Mouse (Mus musculus): ENCODE results near the gene Mark3. TPM values are rescaled to one million over a fixed set of nuclear protein-coding genes. Genes with fewer than 3 reads are reported as not detected.

Mark3 gene
- total and polyA plus RNA-seq, 3 experiments, result 43.9 to 71.6 TPM; not detected in 1

- TF ChIP-seq POLR2AphosphoS2 (IDR thresholded peaks at IDR 0.05; ENCODE audit: low read length) (peak; percentile 58; the same call in 1 of the 2 replicates), POLR2A (IDR thresholded peaks at IDR 0.05; ENCODE audit: control insufficient read depth in 1 of 2, insufficient read depth in 1 of 2, low read depth in 1 of 2, low read length in 2 of 2, poor library complexity in 1 of 2) (peak; percentile 84 to 97), ZKSCAN1 (IDR thresholded peaks at IDR 0.05; ENCODE audit: low read depth, low read length) (no peak), ZC3H11A (IDR thresholded peaks at IDR 0.05; ENCODE audit: low read depth, low read length) (no peak), MEF2A (IDR thresholded peaks at IDR 0.05; ENCODE audit: extremely low read depth, insufficient replicate concordance, low read depth, low read length, poor library complexity, severe bottlenecking) (0 out of 2 replicates have a peak, but pooled peaks have one; percentile 17)
These were observed 36.5 kb upstream of the Mark3 start, which contains the start of gene Eif5 (continued) for GRCm38 (mm10) chr12:111537796-111538291.

- H3K27me3 ChIP-seq (ENCODE audit: control insufficient read depth in 1 of 2, insufficient read depth in 2 of 2, low read length in 2 of 2), result no peaks in the 10 kb centered on the region
- peaks cover 39 to 56% of the 10 kb centered on the region in 2 experiments for H3K36me3 ChIP-seq (ENCODE audit: control insufficient read depth in 1 of 2, insufficient read depth in 2 of 2, low read length in 2 of 2)
- no peaks in the 10 kb centered on the region for H3K9me3 ChIP-seq (replicated peaks; ENCODE audit: insufficient read depth, low read length)
- H3K4me3 ChIP-seq (ENCODE audit: control insufficient read depth in 1 of 2, insufficient read depth in 1 of 2, low read depth in 2 of 2, low read length in 2 of 2), result peak overlapping the region; percentile 71 to 90
- peak; percentile 64 for DNase-seq (ENCODE audit: low read depth, low spot score)
- H3K27ac ChIP-seq (ENCODE audit: control insufficient read depth, low read depth, low read length), result peak overlapping the region; percentile 81
- peaks cover 34 to 38% of the 10 kb centered on the region in 2 experiments for H3K4me1 ChIP-seq (ENCODE audit: control insufficient read depth in 1 of 2, insufficient read depth in 2 of 2, low read length in 2 of 2)
- H3K79me2 ChIP-seq (ENCODE audit: control insufficient read depth, insufficient read depth, low read length, poor library complexity), result peaks cover 33% of the 10 kb centered on the region
- peak overlapping the region; percentile 99 for H3K9ac ChIP-seq (ENCODE audit: control insufficient read depth, low read depth, low read length, poor library complexity, severe bottlenecking)
- no peak for TF ChIP-seq SMC3 (IDR thresholded peaks at IDR 0.05; ENCODE audit: low read depth, low read length)
- TF ChIP-seq RCOR1 (IDR thresholded peaks at IDR 0.05; ENCODE audit: low read depth, low read length), result no peak
- TF ChIP-seq MAFK (IDR thresholded peaks at IDR 0.05; ENCODE audit: borderline replicate concordance, low read depth, low read length), result no peak
- TF ChIP-seq NELFE (IDR thresholded peaks at IDR 0.05; ENCODE audit: low read depth, low read length), result no peak
- no peak for TF ChIP-seq GATA1 (IDR thresholded peaks at IDR 0.05; ENCODE audit: low read depth, low read length)
- TF ChIP-seq ELF1 (IDR thresholded peaks at IDR 0.05; ENCODE audit: low read depth, low read length), result no peak
- no peak for TF ChIP-seq GABPA (IDR thresholded peaks at IDR 0.05; ENCODE audit: low read depth, low read length)
- no peak for TF ChIP-seq JUND (IDR thresholded peaks at IDR 0.05; ENCODE audit: low read depth, low read length)
- no peak; the same call in 1 of the 2 replicates for TF ChIP-seq POLR2AphosphoS2 (IDR thresholded peaks at IDR 0.05; ENCODE audit: low read length)
- TF ChIP-seq RAD21 (IDR thresholded peaks at IDR 0.05; ENCODE audit: low read depth, low read length), result no peak
- TF ChIP-seq HCFC1 (IDR thresholded peaks at IDR 0.05; ENCODE audit: low read depth, low read length), result no peak
- TF ChIP-seq ZC3H11A (IDR thresholded peaks at IDR 0.05; ENCODE audit: low read depth, low read length), result no peak
- no peak; the same call in 1 of the 2 replicates for TF ChIP-seq KAT2A (conservative IDR thresholded peaks at IDR 0.05; ENCODE audit: low read depth, low read length)
- TF ChIP-seq TAL1 (IDR thresholded peaks at IDR 0.05; ENCODE audit: low read length), result no peak
- peak; percentile 35; the same call in 1 of the 2 replicates for TF ChIP-seq NRF1 (IDR thresholded peaks at IDR 0.05; ENCODE audit: insufficient read depth, low read depth, low read length, poor library complexity, severe bottlenecking)
- no peak for TF ChIP-seq CHD2 (IDR thresholded peaks at IDR 0.05; ENCODE audit: low read length)
- TF ChIP-seq E2F4 (IDR thresholded peaks at IDR 0.05; ENCODE audit: borderline replicate concordance, low read depth, low read length), result no peak
- TF ChIP-seq ZKSCAN1 (IDR thresholded peaks at IDR 0.05; ENCODE audit: low read depth, low read length), result no peak
- TF ChIP-seq MAX (IDR thresholded peaks at IDR 0.05; ENCODE audit: low read length), result peak; percentile 67
- TF ChIP-seq EP300 (IDR thresholded peaks at IDR 0.05; ENCODE audit: low read depth in 1 of 2, low read length in 2 of 2), result 0 out of 4 replicates have a peak, but pooled peaks of 1 of the 2 experiments have one; percentile 7
- no peak for TF ChIP-seq MYB (IDR thresholded peaks at IDR 0.05; ENCODE audit: low read depth, low read length)
- TF ChIP-seq ZMIZ1 (IDR thresholded peaks at IDR 0.05; ENCODE audit: low read depth, low read length), result peak; percentile 24; the same call in 1 of the 2 replicates
- no peak for TF ChIP-seq ZNF384 (IDR thresholded peaks at IDR 0.05; ENCODE audit: low read depth, low read length)
- no peak; the same call in 1 of the 2 replicates for TF ChIP-seq UBTF (IDR thresholded peaks at IDR 0.05; ENCODE audit: borderline replicate concordance, insufficient read depth, low read depth, low read length)
- no peak for TF ChIP-seq BHLHE40 (IDR thresholded peaks at IDR 0.05; ENCODE audit: borderline replicate concordance, low read depth, low read length)
- TF ChIP-seq ETS1 (IDR thresholded peaks at IDR 0.05; ENCODE audit: low read depth, low read length), result no peak
- peak; percentile 69 for TF ChIP-seq USF1 (IDR thresholded peaks at IDR 0.05; ENCODE audit: low read depth, low read length)
- TF ChIP-seq MYC (IDR thresholded peaks at IDR 0.05; ENCODE audit: low read depth, low read length), result 0 out of 2 replicates have a peak, but pooled peaks have one; percentile 14
- no peak for TF ChIP-seq CTCF (IDR thresholded peaks at IDR 0.05 in 2 of 3, conservative IDR thresholded peaks at IDR 0.05 in 1 of 3; ENCODE audit: control insufficient read depth in 1 of 3, insufficient read depth in 1 of 3, low read depth in 2 of 3, low read length in 3 of 3, poor library complexity in 1 of 3, severe bottlenecking in 1 of 3)
- no peak for TF ChIP-seq TCF12 (IDR thresholded peaks at IDR 0.05; ENCODE audit: low read depth, low read length)
- peak in 1 of 2 experiments; percentile 56; a peak in 1 of 4 replicates for TF ChIP-seq POLR2A (IDR thresholded peaks at IDR 0.05; ENCODE audit: control insufficient read depth in 1 of 2, insufficient read depth in 1 of 2, low read depth in 1 of 2, low read length in 2 of 2, poor library complexity in 1 of 2)
These were observed 35.9 kb upstream of the Mark3 start for GRCm38 (mm10) chr12:111538292-111539040.
